Mouse (Mus musculus): ENCODE results near the gene Nr2c2.

DNA sequence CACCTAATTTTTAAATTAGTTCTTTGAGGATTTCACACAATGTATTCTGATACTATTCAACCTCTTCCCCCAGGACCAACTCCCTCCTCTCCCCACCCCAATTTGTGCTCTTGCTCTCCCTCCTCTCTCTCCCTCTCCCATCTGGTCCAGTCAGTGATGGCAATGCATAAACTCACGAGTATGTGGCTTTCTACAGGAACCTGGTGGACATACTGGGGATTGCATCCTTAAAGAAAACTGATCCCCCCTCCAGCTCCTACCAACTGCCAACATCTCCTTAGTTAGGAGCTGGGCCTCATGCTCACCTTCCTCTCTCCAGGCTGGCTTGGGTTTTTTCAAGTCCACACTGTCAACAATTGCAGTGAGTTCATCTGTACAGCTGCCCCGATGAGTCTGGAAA, 33.4 kb upstream of the Nr2c2 start:
- no peak for TF ChIP-seq POLR2A (IDR thresholded peaks at IDR 0.05; ENCODE audit: low read depth, low read length)
- no peak for TF ChIP-seq CTCF (IDR thresholded peaks at IDR 0.05; ENCODE audit: extremely low read depth, insufficient read depth, insufficient read length, insufficient replicate concordance)
